Mouse (Mus musculus): ENCODE results near the gene Pde12.
"Not testable (repeated sequence)": the region's sequence is repeated elsewhere in the genome, so short reads cannot be mapped to it uniquely, and the experiment has no call there.

The Pde12 gene

GRCm38 (mm10) chr14:26669292-26670073, at the start of gene Pde12:
TSS of gene Pde12 (minus strand) at chr14:26669883.
- DNase-seq (ENCODE audit: low read depth, low spot score): peak; percentile 87

GRCm38 (mm10) chr14:26705246-26705645, 35.6 kb upstream of the Pde12 start:
- not testable (repeated sequence) for DNase-seq (ENCODE audit: low read depth, low spot score)

GRCm38 (mm10) chr14:26697912-26698311, 28.2 kb upstream of the Pde12 start:
- no peak for DNase-seq (ENCODE audit: low read depth, low spot score)

GRCm38 (mm10) chr14:26692974-26693373, 23.3 kb upstream of the Pde12 start, which contains the start of gene Dnah12:
TSS of gene Dnah12 (plus strand) at chr14:26693274.
- no peak for DNase-seq (ENCODE audit: low read depth, low spot score)

- DNase-seq (ENCODE audit: low read depth, low spot score): no peak
Observed at GRCm38 (mm10) chr14:26691363-26691762, 21.7 kb upstream of the Pde12 start.

- no peak for DNase-seq (ENCODE audit: low read depth, low spot score)
Observed at GRCm38 (mm10) chr14:26690727-26691126, 21.0 kb upstream of the Pde12 start.

- no peak for DNase-seq (ENCODE audit: low read depth, low spot score)
Observed at GRCm38 (mm10) chr14:26675791-26676190, 6.1 kb upstream of the Pde12 start.

- DNase-seq (ENCODE audit: low read depth, low spot score): no peak
Observed at GRCm38 (mm10) chr14:26675371-26675770, 5.7 kb upstream of the Pde12 start.

GRCm38 (mm10) chr14:26674476-26675169, 4.9 kb upstream of the Pde12 start:
- DNase-seq (ENCODE audit: low read depth, low spot score): not testable (repeated sequence)

GRCm38 (mm10) chr14:26671870-26672615, 2.4 kb upstream of the Pde12 start:
- not testable (repeated sequence) for DNase-seq (ENCODE audit: low read depth, low spot score)

- DNase-seq (ENCODE audit: low read depth, low spot score): no peak
Observed at GRCm38 (mm10) chr14:26670964-26671363, 1.3 kb upstream of the Pde12 start.

- DNase-seq (ENCODE audit: low read depth, low spot score): no peak
Observed at GRCm38 (mm10) chr14:26668371-26669291, 1.1 kb downstream of the Pde12 start.

- DNase-seq (ENCODE audit: low read depth, low spot score): no peak
Observed at GRCm38 (mm10) chr14:26667991-26668370, 1.7 kb downstream of the Pde12 start.

GRCm38 (mm10) chr14:26663851-26664250, 5.8 kb downstream of the Pde12 start:
- no peak for DNase-seq (ENCODE audit: low read depth, low spot score)

GRCm38 (mm10) chr14:26662488-26662887, 7.2 kb downstream of the Pde12 start:
- DNase-seq (ENCODE audit: low read depth, low spot score): no peak

GRCm38 (mm10) chr14:26662016-26662415, 7.7 kb downstream of the Pde12 start:
- DNase-seq (ENCODE audit: low read depth, low spot score): no peak

- DNase-seq (ENCODE audit: low read depth, low spot score): no peak
Observed at GRCm38 (mm10) chr14:26660233-26660632, 9.4 kb downstream of the Pde12 start.

GRCm38 (mm10) chr14:26658178-26658577, 11.5 kb downstream of the Pde12 start:
- DNase-seq (ENCODE audit: low read depth, low spot score): no peak

GRCm38 (mm10) chr14:26651901-26652300, 17.8 kb downstream of the Pde12 start:
- DNase-seq (ENCODE audit: low read depth, low spot score): no peak

GRCm38 (mm10) chr14:26647811-26648210, 21.9 kb downstream of the Pde12 start:
- DNase-seq (ENCODE audit: low read depth, low spot score): no peak

GRCm38 (mm10) chr14:26645989-26646650, 23.6 kb downstream of the Pde12 start:
- DNase-seq (ENCODE audit: low read depth, low spot score): no peak

Data from brain, embryonic 18.5 days (tissue).